Mouse (Mus musculus): ENCODE results near the gene Opcml. TPM values are rescaled to one million over a fixed set of nuclear protein-coding genes. Genes with fewer than 3 reads are reported as not detected.

Opcml gene
- total and polyA plus RNA-seq, 2 experiments from 2014 or later: 71.2 to 128 TPM

DNA sequence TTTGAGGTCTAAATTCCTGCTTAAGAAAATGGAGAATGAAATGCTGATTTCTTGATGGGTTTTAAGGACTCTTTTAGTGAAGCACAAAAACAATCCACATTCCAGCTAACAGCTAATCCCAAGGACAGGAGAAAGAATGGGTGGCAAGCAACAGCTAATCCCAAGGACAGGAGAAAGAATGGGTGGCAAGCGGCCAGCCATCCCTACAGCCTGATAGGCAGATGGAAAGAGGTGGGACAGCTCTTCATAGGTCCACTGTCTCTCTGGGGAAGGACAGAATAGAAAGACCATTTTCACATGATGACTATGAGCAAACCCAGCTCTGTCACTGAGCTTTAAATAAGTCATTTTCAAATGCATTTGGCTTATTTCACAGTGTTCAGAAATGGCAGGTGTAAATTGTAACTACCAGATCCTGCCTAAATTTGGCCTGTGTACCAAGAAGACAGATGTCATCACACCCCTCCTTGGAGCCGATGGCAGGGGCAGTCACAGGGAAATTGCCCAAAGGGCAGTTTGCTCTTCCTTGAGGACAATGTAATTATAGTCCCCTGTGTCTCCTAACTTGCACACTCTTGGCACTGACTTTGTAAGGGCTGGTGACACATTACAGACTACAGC is 427.6 kb downstream of the Opcml start:
- Histone ChIP-seq H3K27me3 (ENCODE audit: insufficient read depth, low read length) (no peaks in the 10 kb centered on the region), H3K4me2 (ENCODE audit: low read depth, low read length, poor library complexity, severe bottlenecking) (no peak overlapping the region), H3K27ac (ENCODE audit: low read depth, low read length) (no peak overlapping the region), H3K4me1 (ENCODE audit: insufficient read depth, low read length) (no peaks in the 10 kb centered on the region), H3K9ac (replicated peaks; ENCODE audit: low read length, poor library complexity, severe bottlenecking) (no peak overlapping the region), H3K36me3 (ENCODE audit: insufficient read depth, low read length) (no peaks in the 10 kb centered on the region), H3K9me3 (ENCODE audit: low read length) (no peaks in the 10 kb centered on the region), H3K4me3 (ENCODE audit: low read depth, low read length) (no peak overlapping the region)
- ATAC-seq (ENCODE audit: low FRiP score) (no peak), DNase-seq (ENCODE audit: low spot score) (no peak)
- 62% methylated on average over 2 of the region's 2 CpGs for WGBS
- TF ChIP-seq CTCF (IDR thresholded peaks at IDR 0.05): no peak

DNA sequence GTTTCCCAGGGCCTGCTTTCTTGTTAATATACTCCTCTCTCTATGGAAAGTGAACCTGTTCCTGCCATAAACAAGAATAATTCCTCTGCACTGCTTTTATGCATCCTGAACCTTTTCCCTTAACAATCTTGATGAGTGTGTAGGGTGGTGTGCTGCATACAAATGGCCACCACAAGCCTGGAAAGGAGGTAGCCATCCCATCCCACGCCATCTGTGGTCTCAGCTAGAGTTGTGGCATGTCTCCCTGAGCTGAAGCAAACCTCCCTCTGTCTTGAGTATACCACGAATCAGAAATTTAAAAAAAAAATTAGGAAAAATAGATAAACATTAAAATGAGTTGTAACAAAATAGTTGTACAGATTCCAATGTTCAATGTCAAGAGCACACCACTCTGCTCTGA is 432.2 kb downstream of the Opcml start:
- H3K27ac ChIP-seq (ENCODE audit: low read depth, low read length): no peak overlapping the region
- H3K4me3 ChIP-seq (ENCODE audit: low read depth, low read length): no peak overlapping the region
- 85% methylated on average over 2 of the region's 2 CpGs for WGBS
- no peak for TF ChIP-seq CTCF (IDR thresholded peaks at IDR 0.05)
- no peaks in the 10 kb centered on the region for H3K4me1 ChIP-seq (ENCODE audit: insufficient read depth, low read length)
- H3K4me2 ChIP-seq (ENCODE audit: low read depth, low read length, poor library complexity, severe bottlenecking): no peak overlapping the region
- DNase-seq (ENCODE audit: low spot score): no peak
- no peaks in the 10 kb centered on the region for H3K27me3 ChIP-seq (ENCODE audit: insufficient read depth, low read length)
- H3K9me3 ChIP-seq (ENCODE audit: low read length): no peaks in the 10 kb centered on the region
- no peaks in the 10 kb centered on the region for H3K36me3 ChIP-seq (ENCODE audit: insufficient read depth, low read length)
- no peak overlapping the region for H3K9ac ChIP-seq (replicated peaks; ENCODE audit: low read length, poor library complexity, severe bottlenecking)
- ATAC-seq (ENCODE audit: low FRiP score): no peak

DNA sequence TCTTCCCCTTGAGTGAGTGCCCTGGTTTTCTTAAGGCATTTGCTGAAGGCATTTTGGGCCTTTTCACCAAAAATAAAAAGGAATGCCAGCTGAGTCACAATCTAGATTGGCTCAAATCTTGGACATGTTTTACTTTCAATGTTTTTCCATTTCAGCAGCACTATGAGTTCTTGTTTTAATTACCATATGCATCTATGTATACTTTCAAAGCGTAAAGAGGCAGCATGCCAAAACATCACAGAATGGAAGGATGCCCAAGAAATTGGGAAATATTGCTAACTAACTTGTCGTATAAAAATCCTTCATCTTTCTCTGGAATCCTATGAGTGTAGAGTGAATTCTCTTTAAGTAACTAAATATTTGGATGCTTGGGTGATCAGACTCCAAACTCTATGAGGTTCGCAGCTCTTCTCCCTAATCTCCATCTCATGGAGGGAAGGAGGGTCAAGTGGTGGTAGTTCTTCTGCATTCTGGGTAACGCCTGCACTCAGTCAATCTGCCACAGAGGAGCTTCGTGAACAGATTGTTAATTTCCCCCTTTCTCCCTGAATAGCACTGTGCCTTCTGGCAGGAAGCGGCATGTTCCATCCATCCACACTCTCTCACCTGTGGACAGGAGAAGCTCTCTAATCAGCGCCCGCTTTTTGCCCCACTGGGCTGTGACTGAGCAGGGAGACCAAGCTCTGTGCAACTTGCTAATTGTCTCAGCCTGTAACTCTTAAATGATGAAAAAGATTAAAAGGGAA is 435.4 kb downstream of the Opcml start:
- 81% methylated on average over 8 of the region's 8 CpGs for WGBS
- ATAC-seq (ENCODE audit: low FRiP score) (no peak), DNase-seq (ENCODE audit: low spot score) (no peak)
- no peak for TF ChIP-seq CTCF (IDR thresholded peaks at IDR 0.05)
- Histone ChIP-seq H3K9ac (replicated peaks; ENCODE audit: low read length, poor library complexity, severe bottlenecking) (no peak overlapping the region), H3K4me2 (ENCODE audit: low read depth, low read length, poor library complexity, severe bottlenecking) (no peak overlapping the region), H3K4me3 (ENCODE audit: low read depth, low read length) (no peak overlapping the region), H3K9me3 (ENCODE audit: low read length) (no peaks in the 10 kb centered on the region), H3K36me3 (ENCODE audit: insufficient read depth, low read length) (no peaks in the 10 kb centered on the region), H3K27ac (ENCODE audit: low read depth, low read length) (no peak overlapping the region), H3K4me1 (ENCODE audit: insufficient read depth, low read length) (no peaks in the 10 kb centered on the region), H3K27me3 (ENCODE audit: insufficient read depth, low read length) (no peaks in the 10 kb centered on the region)

DNA sequence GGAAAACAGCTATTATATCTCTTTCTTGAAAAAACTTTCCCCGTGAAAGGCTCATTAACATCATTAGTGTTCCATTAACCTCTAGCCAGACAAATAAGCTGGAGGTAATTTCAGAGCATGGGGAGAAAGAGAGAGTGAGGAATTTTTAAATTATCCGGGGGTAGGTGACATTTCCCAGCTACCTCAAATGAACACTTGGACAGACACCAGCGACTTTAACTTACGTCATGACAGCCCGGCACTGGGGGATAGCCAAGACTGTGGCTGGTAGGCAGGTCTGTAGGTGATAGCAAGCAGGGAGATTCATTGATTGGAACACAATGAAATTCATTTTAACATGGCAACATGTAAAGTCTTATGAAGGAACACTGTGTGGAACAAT is 436.0 kb downstream of the Opcml start:
- Histone ChIP-seq H3K27me3 (ENCODE audit: insufficient read depth, low read length) (no peaks in the 10 kb centered on the region), H3K4me3 (ENCODE audit: low read depth, low read length) (no peak overlapping the region), H3K9ac (replicated peaks; ENCODE audit: low read length, poor library complexity, severe bottlenecking) (no peak overlapping the region), H3K36me3 (ENCODE audit: insufficient read depth, low read length) (no peaks in the 10 kb centered on the region), H3K27ac (ENCODE audit: low read depth, low read length) (no peak overlapping the region), H3K4me1 (ENCODE audit: insufficient read depth, low read length) (no peaks in the 10 kb centered on the region), H3K4me2 (ENCODE audit: low read depth, low read length, poor library complexity, severe bottlenecking) (no peak overlapping the region), H3K9me3 (ENCODE audit: low read length) (no peaks in the 10 kb centered on the region)
- WGBS: 79% methylated on average over 5 of the region's 5 CpGs
- ATAC-seq (ENCODE audit: low FRiP score) (no peak), DNase-seq (ENCODE audit: low spot score) (no peak)
- TF ChIP-seq CTCF (IDR thresholded peaks at IDR 0.05): no peak

DNA sequence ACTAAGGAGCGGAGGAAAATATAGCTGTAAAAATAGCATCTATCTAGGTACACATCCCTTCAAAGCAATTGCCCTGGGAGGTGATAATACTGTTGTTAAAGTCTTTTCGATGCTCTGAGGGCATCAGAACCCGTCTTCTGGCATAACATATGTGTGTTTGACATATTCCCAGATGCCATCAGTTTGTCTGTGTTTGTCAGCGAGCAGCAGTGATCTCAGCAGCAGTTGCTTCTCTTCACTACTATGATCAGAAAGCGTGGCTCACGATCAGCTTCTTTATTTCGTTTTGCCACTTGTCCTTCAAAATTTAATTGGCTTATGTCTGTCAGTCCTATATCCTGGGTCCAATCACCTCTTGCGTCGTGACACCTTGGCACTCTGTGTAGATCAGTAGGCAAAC is 447.9 kb downstream of the Opcml start:
- Histone ChIP-seq H3K9ac (replicated peaks; ENCODE audit: low read length, poor library complexity, severe bottlenecking) (no peak overlapping the region), H3K27me3 (ENCODE audit: insufficient read depth, low read length) (no peaks in the 10 kb centered on the region), H3K4me2 (ENCODE audit: low read depth, low read length, poor library complexity, severe bottlenecking) (no peak overlapping the region), H3K4me3 (ENCODE audit: low read depth, low read length) (no peak overlapping the region), H3K27ac (ENCODE audit: low read depth, low read length) (no peak overlapping the region), H3K9me3 (ENCODE audit: low read length) (no peaks in the 10 kb centered on the region), H3K4me1 (ENCODE audit: insufficient read depth, low read length) (no peaks in the 10 kb centered on the region), H3K36me3 (ENCODE audit: insufficient read depth, low read length) (no peaks in the 10 kb centered on the region)
- 76% methylated on average over 9 of the region's 9 CpGs for WGBS
- DNase-seq (ENCODE audit: low spot score) (no peak), ATAC-seq (ENCODE audit: low FRiP score) (no peak)
- TF ChIP-seq CTCF (IDR thresholded peaks at IDR 0.05): no peak

DNA sequence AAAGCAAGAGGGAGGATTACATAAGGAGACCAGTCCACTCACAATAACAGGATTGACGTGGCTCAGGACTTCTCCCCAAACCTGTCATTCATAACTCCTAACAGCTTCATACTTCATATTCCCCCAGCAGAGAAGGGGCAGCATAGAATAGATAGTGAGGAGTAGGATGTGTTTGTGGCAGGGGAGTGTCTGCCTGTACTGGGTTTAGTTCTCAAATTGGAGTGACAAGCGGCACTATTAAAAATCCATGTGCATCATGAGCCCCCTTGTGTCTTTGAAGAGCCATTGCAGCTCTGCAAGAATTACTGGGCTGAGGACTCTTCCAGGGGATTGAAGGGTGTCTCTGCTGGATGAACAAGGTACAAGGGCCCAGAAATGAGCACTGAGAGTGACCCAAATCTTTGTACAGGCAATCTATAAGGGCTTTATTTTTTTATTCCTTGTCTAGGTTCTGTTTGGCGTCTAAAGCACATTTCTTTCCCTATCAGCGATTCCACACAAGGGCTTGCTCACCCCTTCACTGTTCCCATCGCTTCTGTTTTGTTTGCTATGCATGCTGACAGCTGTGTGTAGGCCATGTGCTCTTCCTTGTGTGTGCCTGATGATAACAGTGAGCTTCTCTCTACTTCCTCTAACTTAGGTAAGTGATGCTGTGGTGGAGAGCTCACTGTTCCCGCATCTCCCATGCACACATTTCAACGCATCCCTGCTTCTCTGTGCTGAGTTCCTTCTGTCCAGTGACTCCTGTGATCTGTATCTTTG is 457.3 kb downstream of the Opcml start:
- peak; percentile 95 for TF ChIP-seq CTCF (IDR thresholded peaks at IDR 0.05)
- no peak overlapping the region for H3K4me3 ChIP-seq (ENCODE audit: low read depth, low read length)
- peak; percentile 79 for DNase-seq (ENCODE audit: low spot score)
- no peaks in the 10 kb centered on the region for H3K4me1 ChIP-seq (ENCODE audit: insufficient read depth, low read length)
- no peaks in the 10 kb centered on the region for H3K36me3 ChIP-seq (ENCODE audit: insufficient read depth, low read length)
- H3K27me3 ChIP-seq (ENCODE audit: insufficient read depth, low read length): no peaks in the 10 kb centered on the region
- H3K9me3 ChIP-seq (ENCODE audit: low read length): no peaks in the 10 kb centered on the region
- ATAC-seq (ENCODE audit: low FRiP score): peak; percentile 47; the same call in 1 of the 2 replicates
- 62% methylated on average over 7 of the region's 7 CpGs for WGBS
- no peak overlapping the region for H3K27ac ChIP-seq (ENCODE audit: low read depth, low read length)
- no peak overlapping the region for H3K4me2 ChIP-seq (ENCODE audit: low read depth, low read length, poor library complexity, severe bottlenecking)
- no peak overlapping the region for H3K9ac ChIP-seq (replicated peaks; ENCODE audit: low read length, poor library complexity, severe bottlenecking)
